Mouse (Mus musculus) brown adipose tissue, adult 24 weeks (tissue): ENCODE results near the gene Man2a1. TPM values are rescaled to one million over a fixed set of nuclear protein-coding genes. Genes with fewer than 3 reads are reported as not detected.

Experiments used
- H3K27ac ChIP-seq: fragments of 200-500 bp; replicated peaks from 2 replicates; pipeline ENCODE4 v1.5.1; 2012; ENCODE audit warnings: low read depth, mild to moderate bottlenecking, low read length
- H3K4me1 ChIP-seq: fragments of 200-500 bp; 2 replicates; pipeline ENCODE4 v1.6.1; 2012; ENCODE audit warnings: low read length, mixed read lengths; ENCODE audit not compliant: control insufficient read depth, insufficient read depth, insufficient read length
- H3K4me3 ChIP-seq: fragments of 200-500 bp; 2 replicates; pipeline ENCODE4 v1.5.1; 2012; ENCODE audit warnings: low read depth, mild to moderate bottlenecking, low read length, moderate library complexity; ENCODE audit not compliant: insufficient read depth
- polyA plus RNA-seq: library from polyadenylated mRNA; stranded (reverse); fragments of >200 nt; gene quantifications from 2 replicates; pipeline ENCODE4 v1.2.4, GENCODE M21; 2012; ENCODE audit not compliant: missing spikeins, insufficient read depth, insufficient read length

The Man2a1 gene
- polyA plus RNA-seq, 1 experiment = 12.7 TPM

GRCm38 (mm10) chr17:64637868-64638537 is 37.5 kb downstream of the Man2a1 start:
- Histone ChIP-seq H3K27ac (no peak overlapping the region), H3K4me3 (no peak overlapping the region), H3K4me1 (no peaks in the 10 kb centered on the region)

DNA sequence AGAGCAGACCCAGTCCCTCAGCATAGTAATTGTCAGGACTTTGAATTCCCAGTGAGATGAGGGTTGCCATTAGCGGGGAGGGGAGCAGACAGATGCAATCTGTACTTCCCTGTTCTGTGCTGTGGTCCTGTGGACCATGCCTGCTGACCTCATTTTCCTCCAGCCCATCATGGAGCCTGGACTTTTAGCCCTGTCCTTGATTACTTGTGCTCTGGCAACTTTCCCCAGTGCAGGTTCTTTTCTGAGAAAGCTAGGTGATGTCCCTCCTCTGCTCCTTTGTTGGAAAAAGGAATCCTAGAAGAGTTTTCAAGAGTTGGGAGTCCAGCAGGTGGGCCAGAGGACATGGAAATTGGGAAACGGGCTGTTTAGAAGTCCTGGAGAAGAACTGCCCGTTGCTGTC is 40.8 kb downstream of the Man2a1 start:
- Histone ChIP-seq H3K4me1 (no peaks in the 10 kb centered on the region), H3K4me3 (no peak overlapping the region), H3K27ac (no peak overlapping the region)

GRCm38 (mm10) chr17:64643644-64644043 is 43.1 kb downstream of the Man2a1 start:
- H3K27ac ChIP-seq = no peak overlapping the region
- H3K4me1 ChIP-seq = no peaks in the 10 kb centered on the region

GRCm38 (mm10) chr17:64644888-64645605 is 44.5 kb downstream of the Man2a1 start:
- no peaks in the 10 kb centered on the region for H3K4me1 ChIP-seq
- H3K4me3 ChIP-seq = no peak overlapping the region
- H3K27ac ChIP-seq = no peak overlapping the region

More at GRCm38 (mm10) chr17:64643644-64644043, 43.1 kb downstream of the Man2a1 start:
- no peak overlapping the region for H3K4me3 ChIP-seq

GRCm38 (mm10) chr17:64647396-64647795 is 46.9 kb downstream of the Man2a1 start:
- Histone ChIP-seq H3K27ac (no peak overlapping the region), H3K4me3 (no peak overlapping the region), H3K4me1 (no peaks in the 10 kb centered on the region)

GRCm38 (mm10) chr17:64650702-64651101 is 50.2 kb downstream of the Man2a1 start:
- Histone ChIP-seq H3K4me3 (no peak overlapping the region), H3K4me1 (peaks cover 2% of the 10 kb centered on the region; the same call in 1 of the 2 replicates)

GRCm38 (mm10) chr17:64653621-64654020 is 53.1 kb downstream of the Man2a1 start:
- Histone ChIP-seq H3K27ac (no peak overlapping the region), H3K4me1 (peaks cover 2% of the 10 kb centered on the region; the same call in 1 of the 2 replicates), H3K4me3 (no peak overlapping the region)

More at GRCm38 (mm10) chr17:64650702-64651101, 50.2 kb downstream of the Man2a1 start:
- no peak overlapping the region for H3K27ac ChIP-seq

DNA sequence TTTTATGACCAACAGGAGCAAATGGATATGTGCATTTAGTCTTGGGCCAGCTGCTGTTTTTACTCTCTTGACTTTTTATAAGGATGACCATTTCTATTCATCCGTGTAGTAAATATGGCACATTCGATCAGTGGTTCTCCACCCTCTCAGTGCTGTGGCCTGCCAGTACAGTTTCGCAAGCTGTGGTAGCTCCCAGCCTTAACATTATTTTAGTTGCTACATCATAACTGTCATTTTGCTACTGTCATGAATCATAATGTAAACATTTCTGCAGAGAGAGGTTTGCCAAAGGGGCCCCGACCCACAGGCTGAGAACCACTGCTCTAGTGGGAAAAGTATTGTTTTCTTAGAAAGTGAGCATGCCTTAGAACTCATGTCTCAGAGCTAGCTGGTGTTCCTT is 59.1 kb downstream of the Man2a1 start:
- H3K27ac ChIP-seq = no peak overlapping the region
- H3K4me3 ChIP-seq = no peak overlapping the region

GRCm38 (mm10) chr17:64666518-64666917 is 66.0 kb downstream of the Man2a1 start:
- H3K4me3 ChIP-seq = no peak overlapping the region
- no peaks in the 10 kb centered on the region for H3K4me1 ChIP-seq
- H3K27ac ChIP-seq = no peak overlapping the region

More for the DNA sequence above, 59.1 kb downstream of the Man2a1 start:
- peaks cover 2% of the 10 kb centered on the region; the same call in 1 of the 2 replicates for H3K4me1 ChIP-seq

- Histone ChIP-seq H3K4me1 (no peaks in the 10 kb centered on the region), H3K27ac (0 out of 2 replicates have a peak overlapping the region, but pooled peaks have one; percentile 1), H3K4me3 (no peak overlapping the region)
Measured at GRCm38 (mm10) chr17:64668504-64668903, 68.0 kb downstream of the Man2a1 start.

DNA sequence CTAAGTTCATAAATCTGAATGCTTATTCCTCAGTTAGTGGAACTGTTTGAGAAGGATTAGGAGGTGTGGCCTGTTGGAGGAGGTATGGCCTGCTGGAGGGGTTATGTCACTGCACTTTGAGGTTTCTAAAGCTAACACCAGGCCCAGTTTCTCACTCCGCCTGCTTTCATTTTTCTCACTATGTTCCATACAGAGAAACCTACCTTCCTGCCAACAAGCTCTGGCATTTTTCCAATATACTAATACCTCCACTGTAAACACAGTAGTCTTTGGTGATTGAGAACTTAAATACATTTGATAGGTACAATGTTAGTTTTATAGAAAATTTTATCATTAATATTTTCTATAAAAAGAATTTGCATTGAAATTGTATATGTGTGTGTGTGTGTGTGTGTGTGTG is 73.9 kb downstream of the Man2a1 start:
- Histone ChIP-seq H3K4me3 (no peak overlapping the region), H3K4me1 (no peaks in the 10 kb centered on the region), H3K27ac (no peak overlapping the region)

- Histone ChIP-seq H3K27ac (no peak overlapping the region), H3K4me3 (no peak overlapping the region), H3K4me1 (no peaks in the 10 kb centered on the region)
Measured at GRCm38 (mm10) chr17:64674980-64675379, 74.4 kb downstream of the Man2a1 start.

DNA sequence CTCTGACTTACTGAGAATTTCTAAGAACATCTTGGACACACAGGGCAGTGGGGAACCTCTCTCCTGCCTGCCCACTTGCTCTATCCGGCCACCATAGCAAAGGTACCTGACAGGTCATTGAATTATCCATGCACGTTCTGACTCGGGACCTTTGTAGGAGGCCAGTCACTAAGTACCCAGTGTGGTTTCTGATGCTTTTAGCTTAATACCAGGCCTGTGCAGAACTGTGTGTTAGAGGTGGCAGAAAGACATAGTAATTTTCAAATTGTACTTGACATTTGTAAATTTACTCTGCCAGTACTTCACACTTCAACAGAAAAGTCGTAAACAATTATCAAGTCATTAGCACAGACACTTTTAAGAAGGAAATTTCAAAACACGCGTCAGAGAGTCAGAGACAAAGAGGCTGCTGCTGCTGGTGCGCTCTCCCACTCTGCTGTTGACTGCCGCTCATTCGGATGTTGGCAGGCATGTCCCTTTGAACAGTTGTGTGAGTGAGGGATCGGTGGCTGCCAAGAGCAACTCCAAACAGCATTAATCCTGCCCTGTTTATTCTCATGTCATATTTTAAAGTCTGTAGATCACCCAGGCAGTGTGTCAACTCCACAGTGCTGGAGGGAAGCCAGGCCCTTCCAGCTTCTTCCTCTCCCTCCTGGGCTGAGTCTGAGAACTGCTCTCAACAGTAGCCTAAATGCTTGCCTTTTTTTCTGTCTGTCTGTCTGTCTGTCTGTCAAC is 76.4 kb downstream of the Man2a1 start:
- Histone ChIP-seq H3K27ac (no peak overlapping the region), H3K4me1 (no peaks in the 10 kb centered on the region)

DNA sequence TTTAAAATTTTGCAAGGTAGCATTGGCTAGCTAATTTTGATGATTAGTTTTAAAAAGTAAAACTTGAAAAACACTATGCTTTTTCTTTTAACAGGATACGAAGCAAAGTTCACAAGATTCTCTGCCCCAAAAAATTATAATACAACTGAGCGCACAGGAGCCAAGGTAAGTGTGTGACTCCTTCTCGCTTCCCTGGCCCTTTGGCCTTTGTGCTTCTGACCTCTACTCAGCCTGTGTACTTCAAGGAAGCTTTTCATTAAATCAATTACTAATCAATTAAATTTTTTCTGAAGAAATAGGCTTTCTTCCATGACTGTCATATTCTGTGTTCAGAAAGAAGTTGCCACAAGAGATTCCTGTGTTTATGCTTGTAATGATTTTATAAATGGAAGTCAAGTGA is 80.9 kb downstream of the Man2a1 start:
- Histone ChIP-seq H3K27ac (no peak overlapping the region), H3K4me3 (no peak overlapping the region), H3K4me1 (peaks cover 9% of the 10 kb centered on the region)

More for the DNA sequence above, 76.4 kb downstream of the Man2a1 start:
- H3K4me3 ChIP-seq = no peak overlapping the region

DNA sequence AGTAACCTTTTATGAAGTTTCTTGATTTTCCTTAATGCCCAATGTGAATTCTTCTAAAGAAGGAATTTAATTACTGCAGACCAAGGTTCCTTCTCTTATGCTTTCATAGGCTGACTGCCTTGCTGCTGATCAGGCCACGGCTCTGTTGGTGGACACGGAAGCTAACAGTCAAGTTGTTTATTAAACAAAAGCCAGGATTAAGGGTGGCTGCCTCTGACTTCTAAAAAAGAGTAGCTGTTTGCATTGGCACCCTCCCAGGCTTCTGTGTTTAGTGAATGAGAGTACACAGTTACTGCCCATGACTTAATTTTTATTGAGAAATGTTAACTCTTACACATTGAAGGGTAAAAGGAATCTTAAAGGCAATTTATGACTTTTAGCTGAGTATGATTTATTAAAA is 81.4 kb downstream of the Man2a1 start:
- no peak overlapping the region for H3K27ac ChIP-seq
- peaks cover 9% of the 10 kb centered on the region for H3K4me1 ChIP-seq
- no peak overlapping the region for H3K4me3 ChIP-seq
